Mouse (Mus musculus) spleen, adult 2 months (tissue): ENCODE data around the gene Ube2v1.
"Not testable (repeated sequence)": the region's sequence is repeated elsewhere in the genome, so short reads cannot be mapped to it uniquely, and the experiment has no call there.

ENCODE experiments used
- CTCF ChIP-seq: fragments of 200-500 bp; IDR thresholded peaks from 2 replicates; pipeline ENCODE4 v1.5.1; 2011; ENCODE audit warnings: mild to moderate bottlenecking, inconsistent platforms; ENCODE audit not compliant: insufficient read depth, insufficient read length, insufficient replicate concordance; ENCODE audit errors: extremely low read depth
- POLR2A ChIP-seq: fragments of 200-500 bp; IDR thresholded peaks from 2 replicates; pipeline ENCODE4 v1.6.1; 2011; ENCODE audit warnings: low read depth, low read length, inconsistent platforms

DNA sequence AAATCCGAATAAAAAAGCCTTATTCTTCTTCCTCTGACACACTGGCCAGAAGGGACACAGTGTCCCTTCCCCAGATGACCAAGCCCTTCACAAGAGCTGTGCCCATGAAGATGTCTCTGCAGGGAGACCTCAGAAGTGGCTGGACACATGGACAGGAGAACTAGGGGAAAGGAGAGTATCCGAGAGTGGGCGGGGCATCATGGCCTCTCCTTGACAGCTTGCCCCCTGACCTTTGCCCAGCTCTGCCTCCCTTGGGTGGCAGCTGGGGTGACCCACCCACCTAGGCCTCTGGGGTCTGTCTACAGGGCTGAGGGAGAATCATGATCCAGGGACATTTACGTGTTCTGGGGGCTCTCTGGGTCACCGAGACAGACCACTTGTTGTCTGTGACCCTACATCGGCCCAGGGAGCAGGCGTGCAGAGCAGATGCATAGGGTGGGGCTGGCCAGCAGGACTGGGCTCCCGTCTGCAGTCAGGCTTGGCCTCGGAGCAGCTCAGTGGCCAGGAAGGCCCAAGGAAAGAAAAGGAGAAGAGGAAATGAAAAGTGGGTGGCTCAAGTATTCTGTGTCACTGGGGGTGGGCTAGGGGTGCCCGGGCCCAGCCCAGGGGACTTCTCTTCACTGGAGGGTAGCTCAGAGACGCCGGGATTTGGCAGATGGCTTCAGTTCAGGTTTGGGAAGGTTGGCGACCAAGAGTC is 11.6 kb upstream of the Ube2v1 start:
- TF ChIP-seq CTCF, POLR2A: not testable (repeated sequence)
